Mouse (Mus musculus): Measurements from ENCODE around the gene Hist1h3e. TPM values are rescaled to one million over a fixed set of nuclear protein-coding genes. Genes with fewer than 3 reads are reported as not detected.
"Not testable (repeated sequence)": the region's sequence is repeated elsewhere in the genome, so short reads cannot be mapped to it uniquely, and the experiment has no call there.

Gene Hist1h3e
- total RNA-seq, 2 experiments from 2014 or later: 31.7 to 35.9 TPM

DNA sequence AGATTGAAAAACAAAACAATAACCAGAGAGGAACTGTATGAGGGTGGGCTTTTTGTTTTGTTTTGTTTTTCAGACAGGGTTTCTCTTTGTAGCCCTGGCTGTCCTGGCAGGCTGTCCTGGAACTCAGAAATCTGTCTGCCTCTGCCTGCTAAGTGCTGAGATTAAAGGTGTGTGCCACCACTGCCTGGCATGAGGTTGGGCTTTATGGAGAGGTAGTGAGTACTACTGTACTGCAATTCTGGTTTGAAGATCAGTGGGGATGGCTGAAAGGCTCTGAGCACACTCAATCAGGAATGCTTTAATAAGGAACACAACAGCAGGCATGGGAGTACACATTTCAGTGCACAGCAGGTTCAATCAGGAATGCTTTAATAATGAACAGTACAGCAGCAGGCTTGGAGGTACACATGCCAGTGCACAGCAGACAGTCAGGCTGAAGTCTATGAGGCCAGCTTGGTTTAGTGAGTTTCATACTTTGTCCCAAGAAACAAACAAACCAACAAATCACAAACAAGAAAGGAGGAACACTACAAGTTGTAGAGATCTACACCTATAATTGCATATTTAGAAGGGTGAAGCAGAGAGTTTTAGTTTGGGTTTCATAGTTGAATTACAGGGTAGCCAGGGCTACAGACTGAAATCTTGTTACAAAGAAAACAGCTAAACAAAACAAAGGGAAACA is 21.4 kb upstream of the Hist1h3e start:
- DNase-seq (ENCODE audit: low spot score in 2 of 2): no peak

- DNase-seq (ENCODE audit: low spot score in 2 of 2): no peak
Measured at GRCm38 (mm10) chr13:23582219-23583056, 20.3 kb upstream of the Hist1h3e start.

- DNase-seq (ENCODE audit: low spot score in 2 of 2): peak; percentile 93 to 99
Measured at GRCm38 (mm10) chr13:23581408-23582218, 19.4 kb upstream of the Hist1h3e start, which contains the start of gene Hist1h4d. Gene Hist1h4d, plus strand, starts transcription at chr13:23581598.

- DNase-seq (ENCODE audit: low spot score in 2 of 2): no peak
Measured at GRCm38 (mm10) chr13:23577835-23578234, 15.7 kb upstream of the Hist1h3e start.

DNA sequence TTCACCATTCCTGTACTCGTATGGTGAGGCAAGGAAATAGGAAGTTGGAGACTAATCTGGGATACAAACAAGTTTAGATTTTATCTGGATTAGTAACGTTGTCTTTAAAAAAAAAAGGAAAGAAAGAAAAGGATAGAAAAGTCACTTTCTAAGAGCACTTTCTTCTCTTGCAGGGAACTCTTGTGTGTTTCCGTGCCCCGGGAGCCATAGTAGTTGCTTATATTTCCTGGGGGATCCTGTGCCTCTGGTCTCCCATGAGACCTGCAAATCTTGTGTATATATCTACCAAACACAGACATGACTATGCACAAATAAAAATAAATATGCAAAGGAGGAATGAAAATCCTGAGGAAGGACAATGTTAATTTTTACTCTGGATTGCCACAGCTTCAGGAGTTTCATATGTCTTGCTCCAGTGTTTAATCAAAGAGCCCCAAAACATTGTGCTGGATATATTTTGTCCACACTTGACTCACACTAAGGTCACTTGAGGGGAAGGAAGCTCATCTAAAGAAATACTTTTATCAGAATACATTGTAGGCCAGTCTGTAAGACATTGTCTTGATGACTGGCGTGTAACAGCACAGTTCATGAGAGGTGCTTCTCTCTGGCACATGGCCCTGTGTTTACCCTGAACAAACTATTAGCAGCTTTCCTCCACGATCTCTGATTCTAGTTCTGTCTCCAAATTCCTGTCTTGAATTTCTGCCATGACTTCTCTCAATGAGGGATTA is 14.9 kb upstream of the Hist1h3e start:
- no peak for DNase-seq (ENCODE audit: low spot score in 2 of 2)

DNA sequence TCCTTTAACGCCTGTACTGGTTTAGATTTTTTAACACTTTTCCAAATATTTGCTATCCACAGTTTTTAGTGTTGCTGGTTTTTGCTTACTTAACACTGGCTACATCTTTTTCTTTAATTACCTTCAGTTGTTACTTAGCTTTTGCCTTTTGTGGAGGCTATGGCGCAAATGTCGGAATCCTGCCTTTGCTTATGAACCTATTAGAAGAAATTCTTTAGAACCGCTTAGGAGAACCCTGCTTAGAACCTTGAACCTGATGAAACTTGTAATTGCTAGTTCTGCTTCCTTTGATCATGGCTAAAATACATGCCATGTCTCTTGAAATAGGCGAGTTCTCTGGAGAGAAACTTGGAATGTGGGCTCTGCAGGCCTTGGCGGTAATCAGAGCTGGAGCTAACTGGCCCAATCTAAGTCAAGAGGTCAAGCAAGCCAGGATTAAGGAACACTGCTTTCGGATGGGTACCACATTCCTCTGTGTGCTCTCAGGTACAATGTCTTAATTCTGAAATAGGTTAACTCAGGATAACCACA is 14.2 kb upstream of the Hist1h3e start:
- DNase-seq (ENCODE audit: low spot score in 2 of 2): no peak

DNA sequence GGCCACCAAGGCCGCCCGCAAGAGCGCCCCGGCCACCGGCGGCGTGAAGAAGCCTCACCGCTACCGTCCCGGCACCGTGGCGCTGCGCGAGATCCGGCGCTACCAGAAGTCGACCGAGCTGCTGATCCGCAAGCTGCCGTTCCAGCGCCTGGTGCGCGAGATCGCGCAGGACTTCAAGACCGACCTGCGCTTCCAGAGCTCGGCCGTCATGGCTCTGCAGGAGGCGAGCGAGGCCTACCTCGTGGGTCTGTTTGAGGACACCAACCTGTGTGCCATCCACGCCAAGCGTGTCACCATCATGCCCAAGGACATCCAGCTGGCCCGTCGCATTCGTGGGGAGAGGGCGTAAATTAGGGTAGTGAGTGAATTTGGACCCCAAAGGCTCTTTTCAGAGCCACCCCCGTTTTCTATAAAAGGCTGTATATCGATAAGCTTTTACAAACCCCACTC is 13.7 kb upstream of the Hist1h3e start:
- not testable (repeated sequence) for DNase-seq (ENCODE audit: low spot score in 2 of 2)

- no peak for DNase-seq (ENCODE audit: low spot score in 2 of 2)
Measured at GRCm38 (mm10) chr13:23575271-23575851, 13.2 kb upstream of the Hist1h3e start, which contains the start of gene Hist1h3d. Gene Hist1h3d, plus strand, starts transcription at chr13:23575763.

GRCm38 (mm10) chr13:23574546-23575170 is 12.5 kb upstream of the Hist1h3e start:
- not testable (repeated sequence) for DNase-seq (ENCODE audit: low spot score in 2 of 2)

DNA sequence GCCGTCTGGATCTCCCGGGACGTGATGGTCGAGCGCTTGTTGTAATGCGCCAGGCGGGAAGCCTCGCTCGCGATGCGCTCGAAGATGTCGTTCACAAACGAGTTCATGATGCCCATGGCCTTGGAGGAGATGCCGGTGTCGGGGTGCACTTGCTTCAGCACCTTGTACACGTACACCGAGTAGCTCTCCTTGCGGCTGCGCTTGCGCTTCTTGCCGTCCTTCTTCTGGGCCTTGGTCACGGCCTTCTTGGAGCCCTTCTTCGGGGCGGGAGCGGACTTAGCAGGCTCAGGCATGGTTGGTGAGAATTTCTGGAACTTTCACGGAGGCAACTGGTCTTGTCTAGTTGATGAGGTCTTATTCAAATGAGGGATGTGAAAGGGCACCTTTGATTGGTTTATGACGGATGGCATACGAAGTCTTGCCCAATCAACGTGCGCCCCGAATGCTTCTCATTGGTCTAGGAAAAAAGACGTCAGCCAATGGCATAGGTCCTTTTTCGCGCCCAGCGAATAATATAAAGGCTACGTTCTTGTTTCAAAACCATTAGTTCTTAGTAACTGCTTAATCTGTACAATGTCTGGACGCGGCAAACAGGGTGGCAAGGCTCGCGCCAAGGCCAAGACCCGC is 11.8 kb upstream of the Hist1h3e start, which contains the start of the genes Hist1h2bf and Hist1h2ad:
Gene Hist1h2bf, minus strand, starts transcription at position 299 of the 627 bp plus-strand sequence.
Gene Hist1h2ad, plus strand, starts transcription at position 484 of the 627 bp plus-strand sequence.
- DNase-seq (ENCODE audit: low spot score in 2 of 2): peak; percentile 36 to 65

GRCm38 (mm10) chr13:23573034-23573897 is 11.1 kb upstream of the Hist1h3e start:
- not testable (repeated sequence) for DNase-seq (ENCODE audit: low spot score in 2 of 2)

DNA sequence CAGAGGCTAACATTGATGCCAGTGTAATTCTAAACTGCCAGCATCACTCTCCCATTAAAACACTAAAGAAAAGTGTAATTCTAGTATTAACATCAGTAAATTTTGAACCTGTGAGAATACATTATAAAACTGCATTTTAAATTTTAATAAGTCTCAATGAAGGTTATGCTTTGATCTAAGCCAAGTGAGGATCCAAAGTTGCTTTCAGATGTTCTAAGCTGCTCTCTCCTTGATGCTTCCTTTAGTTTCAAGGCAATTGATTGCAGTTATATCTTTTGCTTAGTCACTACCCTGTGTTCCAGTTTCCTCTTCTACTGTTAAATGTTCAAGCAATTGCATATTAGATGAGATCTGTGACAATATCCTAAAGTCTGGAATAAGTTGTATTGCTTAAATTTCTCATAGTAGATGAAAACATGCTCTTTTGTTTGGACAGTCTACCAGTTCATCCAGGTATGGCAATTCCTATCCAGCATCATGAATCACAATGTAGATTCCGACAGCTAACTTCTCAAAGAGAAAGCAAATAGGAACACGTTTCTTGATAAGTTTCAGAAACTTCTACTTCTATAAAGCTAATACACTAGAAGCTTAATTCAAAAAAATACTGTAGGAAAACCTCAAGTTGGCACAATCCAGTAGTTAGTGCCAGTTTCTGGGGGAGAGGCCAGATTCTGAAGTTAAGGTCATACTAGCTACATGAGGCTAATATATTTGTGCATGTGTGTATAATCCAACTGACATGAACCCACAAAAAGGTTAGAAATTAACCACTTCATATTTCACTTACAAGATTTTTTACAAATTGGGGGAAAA is 10.3 kb upstream of the Hist1h3e start:
- no peak for DNase-seq (ENCODE audit: low spot score in 2 of 2)

DNA sequence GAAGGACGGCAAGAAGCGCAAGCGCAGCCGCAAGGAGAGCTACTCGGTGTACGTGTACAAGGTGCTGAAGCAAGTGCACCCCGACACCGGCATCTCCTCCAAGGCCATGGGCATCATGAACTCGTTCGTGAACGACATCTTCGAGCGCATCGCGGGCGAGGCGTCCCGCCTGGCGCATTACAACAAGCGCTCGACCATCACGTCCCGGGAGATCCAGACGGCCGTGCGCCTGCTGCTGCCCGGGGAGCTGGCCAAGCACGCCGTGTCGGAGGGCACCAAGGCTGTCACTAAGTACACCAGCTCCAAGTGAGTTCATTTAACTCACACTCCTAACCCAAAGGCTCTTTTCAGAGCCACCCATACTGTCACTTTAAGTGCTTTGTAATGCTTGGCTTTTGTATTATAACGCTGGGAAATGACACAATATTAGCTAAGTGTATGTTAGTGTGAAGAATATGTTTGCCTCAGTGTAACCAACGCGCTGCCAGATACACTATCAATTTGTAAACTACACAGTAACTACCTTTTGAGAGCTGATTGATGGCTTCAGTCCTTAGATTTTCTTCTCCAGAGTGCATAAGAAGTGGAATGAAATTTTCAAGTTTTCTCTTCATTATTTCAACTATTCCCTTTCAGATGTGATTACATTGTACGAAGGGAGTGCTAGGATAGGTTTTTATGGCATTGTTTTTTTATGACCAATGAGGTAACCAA is 9.5 kb upstream of the Hist1h3e start:
- DNase-seq (ENCODE audit: low spot score in 2 of 2): not testable (repeated sequence)

DNA sequence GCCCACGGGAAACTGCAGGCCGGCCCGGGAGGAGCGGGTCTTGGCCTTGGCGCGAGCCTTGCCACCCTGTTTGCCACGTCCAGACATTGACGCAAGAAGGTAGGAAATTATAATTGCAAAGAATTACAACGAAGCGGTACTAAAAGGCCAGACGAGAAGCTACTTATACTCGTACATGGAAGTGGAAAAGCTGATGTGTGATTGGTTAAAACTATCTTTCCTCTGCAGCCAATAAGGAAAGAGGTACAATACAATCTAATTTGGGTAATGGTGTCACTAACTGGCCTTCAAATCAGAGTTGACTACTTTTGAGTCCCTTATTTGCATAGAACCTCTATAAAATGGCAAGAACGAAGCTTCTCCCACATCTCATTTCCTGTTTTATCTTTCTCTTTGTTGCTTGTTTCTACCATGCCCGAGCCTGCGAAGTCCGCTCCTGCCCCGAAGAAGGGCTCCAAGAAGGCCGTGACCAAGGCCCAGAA is 8.9 kb upstream of the Hist1h3e start, which contains the start of the genes Hist1h2ae and Hist1h2bg:
Gene Hist1h2ae, minus strand, starts transcription at position 199 of the 482 bp plus-strand sequence.
Gene Hist1h2bg, plus strand, starts transcription at position 375 of the 482 bp plus-strand sequence.
- peak; percentile 56 to 65 for DNase-seq (ENCODE audit: low spot score in 2 of 2)

- not testable (repeated sequence) for DNase-seq (ENCODE audit: low spot score in 2 of 2)
Measured at GRCm38 (mm10) chr13:23570261-23571021, 8.3 kb upstream of the Hist1h3e start.
